In the genomic region with DNA sequence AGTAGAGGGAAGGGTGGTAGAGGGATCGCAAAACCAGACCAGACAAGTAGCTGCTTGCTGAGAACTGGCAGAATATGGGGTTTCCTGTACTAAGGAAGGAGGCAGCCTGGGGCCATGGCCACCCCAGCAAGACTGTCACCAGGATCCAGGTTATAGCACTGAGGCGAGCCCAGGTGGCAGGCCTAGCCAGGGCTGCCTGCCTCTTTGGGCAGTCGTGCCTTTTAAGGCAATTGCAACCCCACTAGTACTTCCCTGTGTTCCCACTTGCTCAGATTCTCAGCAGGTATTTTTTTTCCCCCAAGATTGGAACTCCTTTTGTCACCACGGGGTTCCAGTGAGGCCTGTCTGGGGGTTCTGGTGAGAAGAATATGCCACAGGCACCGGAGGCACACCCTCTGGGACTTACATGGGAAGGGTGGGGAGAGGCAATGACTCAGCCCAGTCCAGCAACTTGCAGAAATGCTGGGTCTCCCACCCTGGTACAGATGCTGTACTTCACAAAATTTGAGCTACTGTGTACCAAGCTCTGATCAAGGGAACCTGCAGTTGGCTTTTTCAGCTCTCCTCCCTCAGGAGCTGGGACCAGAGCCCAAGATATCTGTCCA, we compare ENCODE assay signal across 9 mouse cellular contexts. TPM values are rescaled to one million over a fixed set of nuclear protein-coding genes. Genes with fewer than 3 reads are reported as not detected.
DNase-seq lines count a peak whose midpoint lies in the region; ATAC-seq and TF ChIP-seq lines count a peak whose summit lies in the region.
"Had no signal": no experiment of that assay in that cellular context is flagged by ENCODE, and none has a peak within 500 bp of the region (broad histone marks: within the 10 kb centered on the region; RNA-seq: fewer than 3 reads in every experiment).

No protein-coding gene starts in this region.

- no peaks in the 10 kb centered on the region for H3K4me1 ChIP-seq in embryonic facial prominence, embryonic 11.5 days (ENCODE audit: control insufficient read depth, insufficient read depth, low read length)
- H3K4me1 ChIP-seq in embryonic facial prominence, embryonic 10.5 days: peaks cover 25% of the 10 kb centered on the region
- H3K4me1 ChIP-seq in limb, embryonic 10.5 days: peaks cover 31% of the 10 kb centered on the region

- WGBS in embryonic facial prominence, embryonic 11.5 days: 37% methylated on average over 5 of the region's 5 CpGs
- 33% methylated on average over 5 of the region's 5 CpGs for WGBS in embryonic facial prominence, embryonic 10.5 days
- 21% methylated on average over 5 of the region's 5 CpGs for WGBS in limb, embryonic 10.5 days

- ATAC-seq in embryonic facial prominence, embryonic 11.5 days (replicated peaks; ENCODE audit: insufficient number of reproducible peaks, low FRiP score, low TSS enrichment, low read depth): 0 out of 2 replicates have a peak, but pooled peaks have one; percentile 17
- no peak for ATAC-seq in CD4-positive, CD25-positive, alpha-beta regulatory T cell, adult 4 months

- DNase-seq in embryonic facial prominence, embryonic 11.5 days (ENCODE audit: low spot score): no peak
- no peak for DNase-seq in embryonic facial prominence, embryonic 10.5 days (ENCODE audit: low spot score)
- no peak for DNase-seq in left cerebral cortex, adult 2 months (ENCODE audit: extremely low spot score in 1 of 2, low spot score in 2 of 2)
- no peak for DNase-seq in left cerebral cortex, adult 9 months (ENCODE audit: low spot score in 2 of 2)
- DNase-seq in limb, embryonic 10.5 days (ENCODE audit: low spot score): no peak
- peak; percentile 9 for DNase-seq in naive thymus-derived CD4-positive, alpha-beta T cell, adult 2 months (ENCODE audit: low read depth)
- no peak for DNase-seq in layer of hippocampus, adult 8-10 months (ENCODE audit: low spot score in 2 of 2)
- DNase-seq: gastrocnemius, postnatal 14 days had no signal

- H3K36me3 ChIP-seq in embryonic facial prominence, embryonic 11.5 days (replicated peaks; ENCODE audit: control insufficient read depth, insufficient read depth, low read depth, low read length): peaks cover 14% of the 10 kb centered on the region
- H3K36me3 ChIP-seq in embryonic facial prominence, embryonic 10.5 days (replicated peaks): peaks cover 46% of the 10 kb centered on the region
- H3K36me3 ChIP-seq in limb, embryonic 10.5 days: peaks cover 44% of the 10 kb centered on the region

- H3K4me2 ChIP-seq in embryonic facial prominence, embryonic 11.5 days (ENCODE audit: low read depth, low read length): no peak overlapping the region

- no peak overlapping the region for H3K27ac ChIP-seq in embryonic facial prominence, embryonic 11.5 days (replicated peaks; ENCODE audit: low read depth, low read length)
- H3K27ac ChIP-seq in embryonic facial prominence, embryonic 10.5 days (replicated peaks): no peak overlapping the region
- 0 out of 2 replicates have a peak overlapping the region, but pooled peaks have one; percentile 19 for H3K27ac ChIP-seq in left cerebral cortex, adult 2 months
- H3K27ac ChIP-seq in limb, embryonic 10.5 days: peak overlapping the region; percentile 27; the same call in 1 of the 2 replicates

- H3K4me3 ChIP-seq in embryonic facial prominence, embryonic 11.5 days (ENCODE audit: low read depth, low read length): no peak overlapping the region
- H3K4me3 ChIP-seq in embryonic facial prominence, embryonic 10.5 days: no peak overlapping the region
- no peak overlapping the region for H3K4me3 ChIP-seq in left cerebral cortex, adult 2 months
- H3K4me3 ChIP-seq in limb, embryonic 10.5 days: no peak overlapping the region

- intact Hi-C loops in left cerebral cortex, adult 2 months (cut with DNase I): loop anchor here (1.0 to 5.0 kb wide), 3 partner anchors 64 to 324 kb away; a partner anchor contains a TSS

- no peak for TF ChIP-seq CTCF in left cerebral cortex, adult 2 months (IDR thresholded peaks at IDR 0.05)

- no peak overlapping the region for H3K9ac ChIP-seq in embryonic facial prominence, embryonic 11.5 days (replicated peaks; ENCODE audit: low read length)

- H3K9me3 ChIP-seq in embryonic facial prominence, embryonic 11.5 days (replicated peaks; ENCODE audit: control insufficient read depth, low read length): no peaks in the 10 kb centered on the region
- H3K9me3 ChIP-seq in embryonic facial prominence, embryonic 10.5 days: no peaks in the 10 kb centered on the region
- no peaks in the 10 kb centered on the region for H3K9me3 ChIP-seq in limb, embryonic 10.5 days (replicated peaks)

- no peaks in the 10 kb centered on the region for H3K27me3 ChIP-seq in embryonic facial prominence, embryonic 11.5 days (ENCODE audit: control insufficient read depth, insufficient read depth, low read length)
- no peaks in the 10 kb centered on the region for H3K27me3 ChIP-seq in embryonic facial prominence, embryonic 10.5 days (replicated peaks; ENCODE audit: low read depth, poor library complexity, severe bottlenecking)
- no peaks in the 10 kb centered on the region for H3K27me3 ChIP-seq in limb, embryonic 10.5 days (ENCODE audit: low read depth, poor library complexity, severe bottlenecking)

RNA-seq across cellular contexts. Expression of a gene that starts 15.3 kb away (rescaled TPM):
- polyA plus RNA-seq in embryonic facial prominence, embryonic 11.5 days (2014; fragmentation: Nextera tagmentation; extraction: Ambion mirVana): 6.4 and 8.3 TPM in 2 replicates
- polyA plus RNA-seq in embryonic facial prominence, embryonic 10.5 days (2016; fragmentation: Nextera tagmentation; extraction: Ambion mirVana): 5.9 and 7.0 TPM in 2 replicates
- 100 to 1,000 TPM; 429 to 434 TPM for total RNA-seq in left cerebral cortex, adult 2 months (2021)
- polyA plus RNA-seq in limb, embryonic 10.5 days (2016; fragmentation: Nextera tagmentation; extraction: Ambion mirVana): 1.4 and 3.2 TPM in 2 replicates
- under 1 TPM; 0.86 to 0.94 TPM for polyA plus RNA-seq in CD4-positive, CD25-positive, alpha-beta regulatory T cell, adult 4 months (2017; shearing (Covaris generic))
- 100 to 1,000 TPM; 383 to 406 (median 399) TPM for total RNA-seq in layer of hippocampus, adult 8-10 months (2022)

RNA-seq across cellular contexts. Expression of a gene that starts 15.8 kb away (rescaled TPM):
- 1,289 and 1,347 TPM in 2 replicates for polyA plus RNA-seq in embryonic facial prominence, embryonic 11.5 days (2014; fragmentation: Nextera tagmentation; extraction: Ambion mirVana)
- 1,034 and 1,049 TPM in 2 replicates for polyA plus RNA-seq in embryonic facial prominence, embryonic 10.5 days (2016; fragmentation: Nextera tagmentation; extraction: Ambion mirVana)
- 100 to 1,000 TPM; 439 to 468 TPM for total RNA-seq in left cerebral cortex, adult 2 months (2021)
- 1,077 and 1,189 TPM in 2 replicates for polyA plus RNA-seq in limb, embryonic 10.5 days (2016; fragmentation: Nextera tagmentation; extraction: Ambion mirVana)
- 1,000 to 10,000 TPM; 3,782 to 4,433 TPM for polyA plus RNA-seq in CD4-positive, CD25-positive, alpha-beta regulatory T cell, adult 4 months (2017; shearing (Covaris generic))
- 100 to 1,000 TPM; 431 to 611 (median 527) TPM for total RNA-seq in layer of hippocampus, adult 8-10 months (2022)

RNA-seq across cellular contexts. Expression of a gene that starts 57.1 kb away (rescaled TPM):
- polyA plus RNA-seq in embryonic facial prominence, embryonic 11.5 days (2014; fragmentation: Nextera tagmentation; extraction: Ambion mirVana): 26.8 and 26.9 TPM in 2 replicates
- 43.3 and 45.3 TPM in 2 replicates for polyA plus RNA-seq in embryonic facial prominence, embryonic 10.5 days (2016; fragmentation: Nextera tagmentation; extraction: Ambion mirVana)
- 10 to 100 TPM; 23.7 to 26.4 TPM for total RNA-seq in left cerebral cortex, adult 2 months (2021)
- polyA plus RNA-seq in limb, embryonic 10.5 days (2016; fragmentation: Nextera tagmentation; extraction: Ambion mirVana): 41.8 and 52.4 TPM in 2 replicates
- polyA plus RNA-seq in CD4-positive, CD25-positive, alpha-beta regulatory T cell, adult 4 months (2017; shearing (Covaris generic)): 10 to 100 TPM; 12.0 to 39.6 TPM
- total RNA-seq in layer of hippocampus, adult 8-10 months (2022): 10 to 100 TPM; 27.3 to 29.5 (median 29.0) TPM

Comparison
In these comparisons a context has a peak if more than half of its experiments do, and no peak if none do; other contexts are left out.
1. H3K27ac ChIP-seq: peak in left cerebral cortex, adult 2 months (single experiment) and limb, embryonic 10.5 days (single experiment); none in embryonic facial prominence, embryonic 11.5 days (single experiment) and embryonic facial prominence, embryonic 10.5 days (single experiment).